Mouse (Mus musculus) hindbrain, postnatal 0 days (tissue): ENCODE data around the gene Atp2a2. TPM values are rescaled to one million over a fixed set of nuclear protein-coding genes. Genes with fewer than 3 reads are reported as not detected.

Experiments used
- ATAC-seq: fragments of 200-750 bp; cut with Nextera tagmentation; 2 replicates; pipeline ENCODE4 v1.8.0; 2017; ENCODE audit warnings: mild to moderate bottlenecking, moderate TSS enrichment, moderate library complexity
- DNase-seq: peaks from one replicate; pipeline ENCODE4 v3.0.0-alpha.2; 2015; ENCODE audit warnings: low spot score
- H3K27ac ChIP-seq: fragments of 300-500 bp; sonication (generic); 2 replicates; pipeline ENCODE4 v1.5.1; 2014; ENCODE audit warnings: mild to moderate bottlenecking
- H3K27me3 ChIP-seq: fragments of 300-500 bp; sonication (generic); 2 replicates; pipeline ENCODE4 v1.6.1; 2014; ENCODE audit warnings: low read length, mixed read lengths; ENCODE audit not compliant: insufficient read depth
- H3K36me3 ChIP-seq: fragments of 300-500 bp; sonication (generic); 2 replicates; pipeline ENCODE4 v1.6.1; 2014; ENCODE audit warnings: low read length, mixed read lengths; ENCODE audit not compliant: insufficient read depth
- H3K4me1 ChIP-seq: fragments of 300-500 bp; sonication (generic); 2 replicates; pipeline ENCODE4 v1.6.1; 2014; ENCODE audit warnings: antibody characterized with exemption, low read length, mixed read lengths; ENCODE audit not compliant: insufficient read depth
- H3K4me2 ChIP-seq: fragments of 300-500 bp; sonication (generic); 2 replicates; pipeline ENCODE4 v1.6.1; 2014; ENCODE audit warnings: low read depth, mild to moderate bottlenecking, low read length, moderate library complexity, mixed read lengths
- H3K4me3 ChIP-seq: fragments of 300-500 bp; sonication (generic); 2 replicates; pipeline ENCODE4 v1.5.1; 2014; ENCODE audit warnings: low read length
- H3K9ac ChIP-seq: fragments of 300-500 bp; sonication (generic); replicated peaks from 2 replicates; pipeline ENCODE4 v1.6.1; 2014; ENCODE audit warnings: mild to moderate bottlenecking, low read length, moderate library complexity, mixed read lengths
- H3K9me3 ChIP-seq: fragments of 300-500 bp; sonication (generic); 2 replicates; pipeline ENCODE4 v1.6.1; 2016; ENCODE audit warnings: low read length, mixed read lengths
- CTCF ChIP-seq: IDR thresholded peaks from 2 replicates; pipeline ENCODE4 v1.5.1; 2016; ENCODE audit warnings: antibody characterized with exemption, control low read depth, low read depth
- WGBS: fragments of 180-500 bp; shearing (Covaris S2); extraction: QIAGEN DNeasy Blood & Tissue Kit; methylation state at CpG from one replicate; pipeline ENCODE4 v1.1.7; 2014; 5-methylcytosine and 5-hydroxymethylcytosine counted together
- polyA plus RNA-seq: library from polyadenylated mRNA; unstranded; fragments of >200 nt; fragmentation: Nextera tagmentation; extraction: Ambion mirVana; gene quantifications from 2 replicates; pipeline ENCODE4 v1.2.1, GENCODE M21; 2015
- total RNA-seq: library from RNA; depleted of rRNA; stranded (reverse); fragments of >200 nt; gene quantifications from 2 replicates; pipeline ENCODE4 v1.2.3, GENCODE M21; 2014; rRNA removed

Atp2a2 gene
- total and polyA plus RNA-seq, 2 experiments from 2014 or later, result 47.4 to 200 TPM

DNA sequence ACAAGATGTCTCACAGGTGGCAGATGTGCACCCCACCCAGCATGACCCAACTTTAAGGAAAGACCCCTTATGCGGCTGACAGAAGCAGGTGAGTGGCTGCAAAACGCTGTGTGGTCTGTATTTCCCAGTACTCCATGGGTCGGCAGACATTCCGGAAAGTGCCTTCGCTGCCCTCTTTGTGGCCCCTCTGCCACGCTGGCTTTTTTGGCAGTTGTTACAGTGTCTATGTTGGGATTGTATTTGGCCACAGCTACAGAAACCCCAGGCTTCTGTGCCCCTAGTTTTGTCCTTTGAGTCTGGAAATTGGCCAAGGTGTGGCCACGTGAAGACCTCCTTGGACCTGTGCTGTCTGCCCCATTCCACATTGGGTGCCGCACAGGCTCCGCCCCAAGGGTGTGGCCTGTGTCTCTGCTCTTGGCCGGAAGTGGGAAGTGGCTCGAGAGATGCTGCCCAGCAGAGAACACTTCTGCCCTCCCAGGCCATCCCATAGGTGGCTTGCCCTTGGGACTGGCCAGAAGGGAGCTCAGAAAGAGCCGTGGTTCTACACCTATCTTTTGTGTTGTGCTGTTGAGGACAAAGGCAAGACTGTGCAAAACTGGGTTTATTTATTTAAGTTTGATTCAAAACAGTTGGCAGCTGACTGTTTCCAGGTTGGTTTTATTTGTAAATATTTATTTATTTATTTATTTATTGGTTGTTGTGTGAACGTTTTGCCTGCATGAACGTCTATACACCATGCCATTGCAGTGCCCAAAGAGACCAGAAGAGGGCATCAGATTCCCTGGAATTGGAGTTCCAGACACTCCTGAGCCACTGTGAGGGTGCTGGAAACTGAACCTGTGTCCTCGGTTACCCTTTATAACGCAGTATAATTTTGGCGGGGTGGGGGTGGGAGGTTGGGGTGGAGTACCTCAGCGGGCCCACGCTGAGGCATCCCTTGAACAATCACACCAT lies 92.1 kb downstream of the Atp2a2 start:
- 0 out of 2 replicates have a peak, but pooled peaks have one; percentile 10 for ATAC-seq
- Histone ChIP-seq H3K9me3 (no peaks in the 10 kb centered on the region), H3K9ac (no peak overlapping the region), H3K4me3 (no peak overlapping the region), H3K27ac (no peak overlapping the region), H3K4me1 (no peaks in the 10 kb centered on the region), H3K36me3 (peaks cover 10% of the 10 kb centered on the region), H3K27me3 (no peaks in the 10 kb centered on the region), H3K4me2 (no peak overlapping the region)
- no peak for DNase-seq
- TF ChIP-seq CTCF, result peak; percentile 24; the same call in 1 of the 2 replicates
- WGBS, result 86% methylated on average over 19 of the region's 19 CpGs

DNA sequence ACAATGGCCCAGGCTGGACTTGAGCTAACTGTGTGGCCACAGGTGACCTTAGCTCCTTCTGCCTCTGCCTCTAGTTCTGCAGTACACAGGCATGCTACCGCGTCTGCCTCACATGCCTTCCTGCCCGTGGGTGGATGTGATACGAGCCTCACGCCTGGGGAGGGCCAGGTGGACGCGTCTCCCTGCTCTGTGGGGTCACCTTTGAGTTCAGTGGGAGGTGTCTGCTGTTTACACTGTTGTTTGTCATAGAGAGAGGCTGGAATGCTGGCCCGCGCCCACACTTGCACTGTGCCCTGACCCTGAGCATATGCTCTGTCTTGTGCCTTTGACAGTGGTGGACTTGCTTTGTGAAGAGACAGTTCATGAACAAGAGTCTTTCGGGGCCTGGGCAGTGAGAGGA lies 96.5 kb downstream of the Atp2a2 start:
- peaks cover 18% of the 10 kb centered on the region for H3K36me3 ChIP-seq

More for the DNA sequence above, 96.5 kb downstream of the Atp2a2 start:
- no peak overlapping the region for H3K27ac ChIP-seq
- no peaks in the 10 kb centered on the region for H3K27me3 ChIP-seq
- no peak overlapping the region for H3K4me3 ChIP-seq
- H3K9ac ChIP-seq, result no peak overlapping the region
- no peak for TF ChIP-seq CTCF
- H3K4me1 ChIP-seq, result no peaks in the 10 kb centered on the region
- WGBS, result 88% methylated on average over 10 of the region's 10 CpGs
- H3K9me3 ChIP-seq, result no peaks in the 10 kb centered on the region
- H3K4me2 ChIP-seq, result no peak overlapping the region
- no peak for DNase-seq
- no peak for ATAC-seq

Other genes starting within 250 kb of the Atp2a2 start
- gene Tctn1, start 237.8 kb downstream of the Atp2a2 start, total RNA-seq, result 30.3 and 30.6 TPM in 2 replicates
- gene Tctn1, start 237.8 kb downstream of the Atp2a2 start, polyA plus RNA-seq, result 6.5 TPM in 2 replicates
- 15.8 and 18.7 TPM in 2 replicates for gene Pptc7, start 217.9 kb downstream of the Atp2a2 start, total RNA-seq
- gene Pptc7, start 217.9 kb downstream of the Atp2a2 start, polyA plus RNA-seq, result 6.9 and 7.2 TPM in 2 replicates
- gene Rad9b, start 148.0 kb downstream of the Atp2a2 start, total RNA-seq, result 5.1 and 8.3 TPM in 2 replicates
- 14.0 and 15.0 TPM in 2 replicates for gene Rad9b, start 148.0 kb downstream of the Atp2a2 start, polyA plus RNA-seq
- gene Vps29, start 147.9 kb downstream of the Atp2a2 start, total RNA-seq, result 90.5 and 111 TPM in 2 replicates
- gene Vps29, start 147.9 kb downstream of the Atp2a2 start, polyA plus RNA-seq, result 344 and 353 TPM in 2 replicates
- 19.5 and 49.9 TPM in 2 replicates for gene Gpn3, start 130.3 kb downstream of the Atp2a2 start, total RNA-seq
- gene Gpn3, start 130.3 kb downstream of the Atp2a2 start, polyA plus RNA-seq, result 43.0 and 44.3 TPM in 2 replicates
- 107 and 121 TPM in 2 replicates for gene Fam216a, start 129.9 kb downstream of the Atp2a2 start, total RNA-seq
- 138 and 140 TPM in 2 replicates for gene Fam216a, start 129.9 kb downstream of the Atp2a2 start, polyA plus RNA-seq
- gene Arpc3, start 110.3 kb downstream of the Atp2a2 start, total RNA-seq, result 141 and 163 TPM in 2 replicates
- 133 and 144 TPM in 2 replicates for gene Arpc3, start 110.3 kb downstream of the Atp2a2 start, polyA plus RNA-seq
- 26.1 and 32.0 TPM in 2 replicates for gene Anapc7, start 80.5 kb downstream of the Atp2a2 start, total RNA-seq
- 44.0 and 44.6 TPM in 2 replicates for gene Anapc7, start 80.5 kb downstream of the Atp2a2 start, polyA plus RNA-seq
- 21.3 and 32.3 TPM in 2 replicates for gene Ift81, start 112.3 kb upstream of the Atp2a2 start, total RNA-seq
- gene Ift81, start 112.3 kb upstream of the Atp2a2 start, polyA plus RNA-seq, result 66.3 and 66.5 TPM in 2 replicates
- gene P2rx7, start 141.7 kb upstream of the Atp2a2 start, total RNA-seq, result 13.5 and 16.2 TPM in 2 replicates
- gene P2rx7, start 141.7 kb upstream of the Atp2a2 start, polyA plus RNA-seq, result 7.1 and 7.3 TPM in 2 replicates
- 11.6 and 17.4 TPM in 2 replicates for gene P2rx4, start 205.3 kb upstream of the Atp2a2 start, total RNA-seq
- 21.1 and 21.7 TPM in 2 replicates for gene P2rx4, start 205.3 kb upstream of the Atp2a2 start, polyA plus RNA-seq